Mouse (Mus musculus) embryonic facial prominence, embryonic 14.5 days (tissue): ENCODE data around the gene Peli1. TPM values are rescaled to one million over a fixed set of nuclear protein-coding genes. Genes with fewer than 3 reads are reported as not detected.
A peak's percentile ranks its signal among the peaks of the same experiment; 100 is the strongest.

Experiments
- ATAC-seq: fragments of 200-750 bp; cut with Nextera tagmentation; 2 replicates; pipeline ENCODE4 v1.8.0; 2017; ENCODE audit warnings: low read depth, moderate number of reproducible peaks, moderate TSS enrichment
- DNase-seq: peaks from one replicate; pipeline ENCODE4 v3.0.0-alpha.2; 2015; ENCODE audit warnings: low spot score
- H3K27ac ChIP-seq: fragments of 300-500 bp; sonication (generic); replicated peaks from 2 replicates; pipeline ENCODE4 v1.5.1; 2014; ENCODE audit warnings: low read depth, mild to moderate bottlenecking, low read length, moderate library complexity
- H3K27me3 ChIP-seq: fragments of 300-500 bp; sonication (generic); replicated peaks from 2 replicates; pipeline ENCODE4 v1.6.1; 2014; ENCODE audit warnings: low read length; ENCODE audit not compliant: control insufficient read depth, insufficient read depth
- H3K36me3 ChIP-seq: fragments of 300-500 bp; sonication (generic); 2 replicates; pipeline ENCODE4 v1.6.1; 2014; ENCODE audit warnings: low read length, mixed read lengths; ENCODE audit not compliant: control insufficient read depth, insufficient read depth
- H3K4me1 ChIP-seq: fragments of 300-500 bp; sonication (generic); 2 replicates; pipeline ENCODE4 v1.6.1; 2014; ENCODE audit warnings: antibody characterized with exemption, low read length; ENCODE audit not compliant: control insufficient read depth, insufficient read depth
- H3K4me2 ChIP-seq: fragments of 300-500 bp; sonication (generic); 2 replicates; pipeline ENCODE4 v1.6.1; 2014; ENCODE audit warnings: low read depth, mild to moderate bottlenecking, low read length, moderate library complexity, mixed read lengths
- H3K4me3 ChIP-seq: fragments of 300-500 bp; sonication (generic); 2 replicates; pipeline ENCODE4 v1.5.1; 2014; ENCODE audit warnings: low read depth, mild to moderate bottlenecking, low read length
- H3K9ac ChIP-seq: fragments of 300-500 bp; sonication (generic); 2 replicates; pipeline ENCODE4 v1.6.1; 2014; ENCODE audit warnings: low read depth, mild to moderate bottlenecking, low read length, moderate library complexity, mixed read lengths
- H3K9me3 ChIP-seq: fragments of 300-500 bp; sonication (generic); 2 replicates; pipeline ENCODE4 v1.6.1; 2016; ENCODE audit warnings: low read length; ENCODE audit not compliant: control insufficient read depth
- WGBS: fragments of 180-500 bp; shearing (Covaris S2); extraction: QIAGEN DNeasy Blood & Tissue Kit; methylation state at CpG from one replicate; pipeline ENCODE4 v1.1.7; 2014; 5-methylcytosine and 5-hydroxymethylcytosine counted together
- polyA plus RNA-seq: library from polyadenylated mRNA; unstranded; fragments of >200 nt; fragmentation: Nextera tagmentation; extraction: Ambion mirVana; gene quantifications from 2 replicates; pipeline ENCODE4 v1.2.1, GENCODE M21; 2014

Peli1 gene
- polyA plus RNA-seq, 1 experiment from 2014 or later = 41.3 TPM

DNA sequence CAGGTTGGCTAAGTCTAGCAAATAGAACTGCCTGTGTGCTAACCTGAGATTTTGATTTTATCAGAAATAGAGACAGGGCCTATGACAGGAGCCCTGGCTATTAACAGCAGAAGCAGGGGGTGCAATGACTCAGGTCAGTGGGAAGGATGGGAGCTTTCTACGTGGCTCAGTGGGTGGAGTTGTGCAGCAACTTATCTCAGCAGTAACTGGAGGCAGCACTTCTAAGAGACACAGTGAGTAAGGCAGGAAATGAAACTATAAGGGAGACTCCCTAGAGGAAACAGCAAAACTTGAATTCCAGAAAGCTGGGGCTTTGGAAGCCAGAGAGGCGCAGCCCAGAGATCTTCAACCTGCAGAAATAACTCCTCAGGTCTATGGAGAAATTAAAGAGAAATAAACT lies 8.4 kb upstream of the Peli1 start:
- Histone ChIP-seq H3K36me3 (no peaks in the 10 kb centered on the region), H3K9me3 (no peaks in the 10 kb centered on the region), H3K4me3 (no peak overlapping the region), H3K4me1 (no peaks in the 10 kb centered on the region), H3K27me3 (no peaks in the 10 kb centered on the region), H3K4me2 (no peak overlapping the region), H3K9ac (no peak overlapping the region), H3K27ac (no peak overlapping the region)
- DNase-seq (peak; percentile 40), ATAC-seq (no peak)
- WGBS = 35% methylated on average over 2 of the region's 2 CpGs

DNA sequence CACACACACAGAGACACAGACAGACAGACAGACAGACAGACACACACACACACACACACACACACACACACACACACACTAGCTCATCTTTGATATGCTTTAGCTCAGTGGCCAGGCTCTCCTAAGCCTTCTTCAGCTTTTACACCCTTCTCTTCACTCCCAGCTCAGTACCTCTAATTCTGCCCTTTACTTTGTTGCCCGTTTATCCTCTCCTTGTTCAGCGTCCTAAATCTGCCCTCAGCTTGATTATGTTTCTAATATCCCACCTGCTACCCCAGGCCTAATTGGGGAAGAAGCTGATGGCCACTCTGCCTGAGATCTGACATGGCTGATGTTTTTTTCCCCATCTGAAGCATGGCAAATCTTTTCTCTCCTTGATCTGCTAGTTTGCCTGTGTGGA lies 2.7 kb upstream of the Peli1 start:
- no peak for DNase-seq
- 47% methylated on average over 2 of the region's 2 CpGs for WGBS

DNA sequence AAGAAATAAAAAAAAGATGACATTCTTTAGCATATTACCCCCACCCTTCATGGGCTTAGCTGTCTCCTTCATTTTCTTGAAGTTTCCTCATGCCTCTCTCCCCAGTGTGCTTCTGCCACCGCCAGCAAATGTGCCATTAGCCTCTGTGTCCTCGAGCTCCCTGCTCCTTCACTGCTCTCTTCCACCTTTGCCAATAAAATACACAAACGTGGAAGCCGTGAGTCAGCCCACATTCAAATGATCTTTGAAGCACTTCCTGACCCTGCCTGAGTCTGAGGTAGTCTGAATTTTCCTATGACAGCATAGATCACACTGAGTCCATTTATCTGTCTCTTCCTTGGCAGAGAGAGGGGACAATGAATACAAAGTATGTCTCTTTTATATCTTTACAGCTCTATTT lies 1.5 kb upstream of the Peli1 start:
- H3K27ac ChIP-seq = no peak overlapping the region
- ATAC-seq (no peak), DNase-seq (no peak)
- H3K4me2 ChIP-seq = no peak overlapping the region
- no peaks in the 10 kb centered on the region for H3K36me3 ChIP-seq
- no peaks in the 10 kb centered on the region for H3K9me3 ChIP-seq
- no peaks in the 10 kb centered on the region for H3K27me3 ChIP-seq
- peaks cover 7% of the 10 kb centered on the region for H3K4me1 ChIP-seq
- no peak overlapping the region for H3K9ac ChIP-seq
- WGBS = 57% methylated on average over 4 of the region's 4 CpGs
- no peak overlapping the region for H3K4me3 ChIP-seq

More for the DNA sequence above, 2.7 kb upstream of the Peli1 start:
- no peaks in the 10 kb centered on the region for H3K36me3 ChIP-seq
- no peak overlapping the region for H3K4me3 ChIP-seq
- ATAC-seq = no peak
- H3K27ac ChIP-seq = no peak overlapping the region
- H3K9me3 ChIP-seq = no peaks in the 10 kb centered on the region
- no peaks in the 10 kb centered on the region for H3K27me3 ChIP-seq
- no peak overlapping the region for H3K4me2 ChIP-seq
- H3K4me1 ChIP-seq = peaks cover 2% of the 10 kb centered on the region; the same call in 1 of the 2 replicates
- no peak overlapping the region for H3K9ac ChIP-seq

DNA sequence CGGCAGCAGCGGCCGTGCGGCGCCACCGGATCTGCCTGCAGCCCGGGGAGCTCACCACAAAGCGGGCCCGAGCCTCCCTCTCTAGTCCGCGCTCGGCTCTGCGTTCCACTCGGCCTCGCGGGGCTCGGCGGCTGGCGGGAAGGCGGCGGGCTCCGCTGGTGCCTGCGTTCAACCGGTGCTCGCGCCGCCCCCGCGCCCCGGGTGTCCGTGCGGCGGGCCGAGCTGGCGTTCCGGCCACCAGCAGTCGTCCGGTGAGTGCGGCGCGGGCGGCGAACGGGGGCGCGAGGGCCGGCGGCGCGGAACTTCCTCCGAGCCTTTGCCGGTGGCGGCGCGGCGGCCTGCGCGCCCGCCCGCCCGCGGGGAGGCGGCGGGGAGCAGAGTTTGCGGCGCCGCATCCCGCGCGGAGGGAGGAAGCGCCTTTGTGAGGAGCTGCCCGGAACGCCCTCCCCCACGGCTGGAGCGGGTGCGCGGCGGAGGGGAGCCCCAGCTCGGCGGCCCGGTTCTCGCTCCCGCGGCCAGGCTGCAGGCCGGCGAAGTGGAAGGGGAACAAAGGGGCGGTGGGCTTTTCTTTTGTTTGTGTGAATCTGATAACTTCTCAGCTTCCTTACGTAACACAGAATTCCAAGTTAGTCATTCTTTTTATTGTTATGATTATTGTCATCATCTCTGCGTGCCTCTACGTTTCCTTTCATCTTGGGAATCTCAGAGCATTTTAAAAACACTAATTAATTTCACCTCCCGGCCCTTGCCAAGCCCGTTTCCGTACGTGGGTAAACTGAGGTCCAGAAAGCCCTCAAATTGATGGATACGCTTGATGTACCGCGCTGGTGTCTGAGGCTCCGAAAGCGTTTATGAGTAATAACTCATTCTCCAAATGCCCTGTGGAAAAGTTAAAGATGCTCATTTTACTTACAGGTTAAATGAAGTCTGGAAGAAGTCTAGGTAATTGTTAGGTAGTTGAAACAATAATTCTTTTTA lies 626 bp downstream of the Peli1 start:
- peak overlapping the region; percentile 99 for H3K27ac ChIP-seq
- peaks cover 7% of the 10 kb centered on the region for H3K4me1 ChIP-seq
- no peaks in the 10 kb centered on the region for H3K27me3 ChIP-seq
- H3K36me3 ChIP-seq = no peaks in the 10 kb centered on the region
- DNase-seq (peak; percentile 80), ATAC-seq (peak; percentile 64)
- H3K9me3 ChIP-seq = no peaks in the 10 kb centered on the region
- H3K4me3 ChIP-seq = peak overlapping the region; percentile 93
- peak overlapping the region; percentile 98 for H3K9ac ChIP-seq
- under 1% methylated on average over 45 of the region's 99 CpGs for WGBS
- H3K4me2 ChIP-seq = peak overlapping the region; percentile 79

DNA sequence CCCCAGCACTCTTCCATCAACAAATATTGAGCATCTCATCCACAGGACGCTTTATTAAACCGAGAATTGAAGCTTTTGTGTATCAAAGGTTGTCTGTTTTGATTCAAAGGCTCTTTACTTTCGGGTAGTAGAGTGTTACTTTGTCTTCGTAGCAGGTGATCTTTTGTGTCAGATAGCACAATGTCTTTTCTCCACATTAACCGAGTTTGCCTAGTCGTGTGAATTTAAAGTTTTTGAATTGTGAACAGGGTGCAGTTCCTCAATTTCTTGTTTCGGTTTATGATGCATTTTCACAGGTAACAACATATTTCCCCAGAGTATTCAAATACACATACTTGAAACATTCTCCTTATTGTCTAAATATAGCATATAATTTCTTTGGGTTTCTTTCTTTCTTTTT lies 1.5 kb downstream of the Peli1 start:
- H3K27ac ChIP-seq = no peak overlapping the region
- H3K4me2 ChIP-seq = peak overlapping the region; percentile 79
- H3K9me3 ChIP-seq = no peaks in the 10 kb centered on the region
- H3K9ac ChIP-seq = peak overlapping the region; percentile 98
- DNase-seq = no peak
- 6% methylated on average over 7 of the region's 7 CpGs for WGBS
- H3K4me1 ChIP-seq = peaks cover 7% of the 10 kb centered on the region
- no peaks in the 10 kb centered on the region for H3K36me3 ChIP-seq
- peak overlapping the region; percentile 93 for H3K4me3 ChIP-seq
- H3K27me3 ChIP-seq = no peaks in the 10 kb centered on the region
- no peak for ATAC-seq

DNA sequence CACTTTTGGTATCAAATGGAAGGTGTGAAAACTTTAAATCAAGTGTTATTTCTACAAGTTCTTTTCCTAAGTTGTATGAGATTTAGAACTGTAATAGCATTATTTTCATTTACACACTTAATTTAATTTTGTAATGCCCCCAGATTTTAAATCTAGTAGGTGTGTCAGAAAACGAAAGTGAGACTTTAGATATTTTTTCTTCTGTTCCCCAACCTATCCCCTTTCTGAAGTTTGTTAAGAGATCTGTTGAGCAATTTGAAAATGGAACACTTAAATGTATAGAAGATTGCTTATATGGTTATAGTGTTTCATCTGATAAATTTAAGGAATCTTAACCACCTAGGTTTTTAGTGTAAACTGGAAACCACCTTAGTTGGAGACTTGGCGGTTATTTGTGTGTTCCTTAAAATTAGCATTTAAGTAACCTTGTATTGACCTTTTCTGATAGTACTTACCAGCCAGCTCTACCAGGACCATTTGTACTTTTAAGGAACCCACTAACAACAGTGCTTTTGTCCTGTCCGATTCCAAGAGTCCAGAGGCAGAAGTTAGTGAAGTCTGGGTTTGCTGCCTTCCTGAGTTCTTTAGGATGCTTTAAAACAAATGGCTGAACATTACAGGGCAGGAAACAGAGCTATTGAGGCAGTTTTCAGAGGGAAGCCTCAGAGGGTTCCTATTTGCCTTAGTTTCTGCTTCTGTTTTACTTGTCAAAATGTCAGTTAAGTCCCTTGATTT lies 2.2 kb downstream of the Peli1 start:
- ATAC-seq = no peak

DNA sequence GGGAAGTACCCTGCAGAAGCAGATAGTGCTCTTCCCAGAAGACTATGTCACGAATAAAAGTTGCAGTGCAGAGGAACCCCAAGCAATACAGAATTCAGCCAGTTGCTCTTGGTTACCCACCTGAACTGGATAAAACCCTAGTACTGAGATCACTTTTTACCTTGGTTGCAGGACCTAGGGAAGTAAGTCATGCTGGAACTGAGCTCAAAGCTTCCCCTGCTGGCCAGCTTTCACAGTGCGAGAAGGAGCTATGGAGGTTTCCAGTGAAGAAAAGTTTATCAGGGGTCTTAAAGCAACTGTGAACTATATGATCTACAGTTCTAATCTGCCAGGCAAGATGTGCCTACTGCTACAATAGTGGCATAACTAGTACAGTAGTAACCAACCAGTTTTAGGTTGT lies 5.5 kb downstream of the Peli1 start:
- H3K9me3 ChIP-seq = no peaks in the 10 kb centered on the region
- DNase-seq = no peak
- no peaks in the 10 kb centered on the region for H3K36me3 ChIP-seq
- no peaks in the 10 kb centered on the region for H3K27me3 ChIP-seq
- H3K4me3 ChIP-seq = no peak overlapping the region
- no peak for ATAC-seq
- H3K9ac ChIP-seq = no peak overlapping the region
- peaks cover 7% of the 10 kb centered on the region for H3K4me1 ChIP-seq
- no peak overlapping the region for H3K27ac ChIP-seq
- H3K4me2 ChIP-seq = no peak overlapping the region
- WGBS = 97% methylated on average over 2 of the region's 2 CpGs

More for the DNA sequence above, 2.2 kb downstream of the Peli1 start:
- H3K4me1 ChIP-seq = peaks cover 7% of the 10 kb centered on the region
- H3K9me3 ChIP-seq = no peaks in the 10 kb centered on the region
- 32% methylated on average over 3 of the region's 3 CpGs for WGBS
- no peak overlapping the region for H3K9ac ChIP-seq
- peak overlapping the region; percentile 46 for H3K4me2 ChIP-seq
- no peaks in the 10 kb centered on the region for H3K36me3 ChIP-seq
- no peak for DNase-seq
- no peak overlapping the region for H3K27ac ChIP-seq
- H3K4me3 ChIP-seq = peak overlapping the region; percentile 11; the same call in 1 of the 2 replicates
- H3K27me3 ChIP-seq = no peaks in the 10 kb centered on the region

DNA sequence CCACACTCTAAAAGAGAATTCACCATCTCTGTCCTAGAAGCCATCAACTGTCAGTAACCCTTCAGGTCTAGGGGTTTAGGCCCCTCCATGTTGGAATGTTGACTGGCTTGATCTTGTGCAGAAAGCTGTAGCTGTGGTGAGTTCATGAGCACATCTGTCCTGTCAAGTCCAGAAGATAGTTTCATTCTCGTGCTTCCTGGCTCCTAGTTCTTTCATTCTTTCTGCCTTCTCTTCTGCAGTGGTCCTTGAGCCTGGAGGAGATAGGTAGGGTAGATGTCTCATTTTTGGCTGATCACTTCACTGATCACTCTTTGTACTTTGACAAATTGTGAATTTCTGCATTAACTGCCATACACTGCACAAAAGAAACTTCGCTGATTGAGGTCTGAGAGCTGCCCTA lies 7.4 kb downstream of the Peli1 start:
- H3K4me2 ChIP-seq = no peak overlapping the region
- H3K9ac ChIP-seq = no peak overlapping the region
- no peaks in the 10 kb centered on the region for H3K36me3 ChIP-seq
- H3K27me3 ChIP-seq = no peaks in the 10 kb centered on the region
- no peak overlapping the region for H3K27ac ChIP-seq
- DNase-seq (no peak), ATAC-seq (no peak)
- 91% methylated on average over 2 of the region's 2 CpGs for WGBS
- no peaks in the 10 kb centered on the region for H3K9me3 ChIP-seq
- H3K4me1 ChIP-seq = peaks cover 4% of the 10 kb centered on the region
- H3K4me3 ChIP-seq = no peak overlapping the region
